Mouse (Mus musculus) intestine, embryonic 14.5 days (tissue): ENCODE data around the gene Rpl28. TPM values are rescaled to one million over a fixed set of nuclear protein-coding genes. Genes with fewer than 3 reads are reported as not detected.
"Not testable (repeated sequence)": the region's sequence is repeated elsewhere in the genome, so short reads cannot be mapped to it uniquely, and the experiment has no call there.

ENCODE experiments used
- ATAC-seq: fragments of 200-750 bp; cut with Nextera tagmentation; replicated peaks from 2 replicates; pipeline ENCODE4 v1.8.0; 2017; ENCODE audit warnings: low read depth, moderate number of reproducible peaks, moderate TSS enrichment, moderate library complexity; ENCODE audit not compliant: low FRiP score, low TSS enrichment
- DNase-seq: peaks from one replicate; pipeline ENCODE4 v3.0.0-alpha.2; 2018; ENCODE audit warnings: low spot score
- H3K27ac ChIP-seq: fragments of 300-500 bp; sonication (generic); 2 replicates; pipeline ENCODE4 v1.5.1; 2014; ENCODE audit warnings: low read depth, mild to moderate bottlenecking, control low read depth
- H3K27me3 ChIP-seq: fragments of 300-500 bp; sonication (generic); replicated peaks from 2 replicates; pipeline ENCODE4 v1.6.1; 2014; ENCODE audit warnings: low read length, control low read depth; ENCODE audit not compliant: control insufficient read depth, insufficient read depth
- H3K36me3 ChIP-seq: fragments of 300-500 bp; sonication (generic); 2 replicates; pipeline ENCODE4 v1.6.1; 2014; ENCODE audit warnings: low read length, control low read depth; ENCODE audit not compliant: control insufficient read depth, insufficient read depth
- H3K4me1 ChIP-seq: fragments of 300-500 bp; sonication (generic); replicated peaks from 2 replicates; pipeline ENCODE4 v1.6.1; 2014; ENCODE audit warnings: low read length, control low read depth, mixed read lengths; ENCODE audit not compliant: control insufficient read depth, insufficient read depth
- H3K4me2 ChIP-seq: fragments of 300-500 bp; sonication (generic); 2 replicates; pipeline ENCODE4 v1.6.1; 2014; ENCODE audit warnings: low read length
- H3K4me3 ChIP-seq: fragments of 300-500 bp; sonication (generic); 2 replicates; pipeline ENCODE4 v1.5.1; 2014; ENCODE audit warnings: low read depth, low read length, control low read depth, mixed read lengths
- H3K9ac ChIP-seq: fragments of 300-500 bp; sonication (generic); 2 replicates; pipeline ENCODE4 v1.6.1; 2014; ENCODE audit warnings: mild to moderate bottlenecking, low read length
- H3K9me3 ChIP-seq: fragments of 300-500 bp; sonication (generic); 2 replicates; pipeline ENCODE4 v1.6.1; 2016; ENCODE audit warnings: low read length, control low read depth; ENCODE audit not compliant: control insufficient read depth
- WGBS: fragments of 180-500 bp; shearing (Covaris S2); extraction: QIAGEN DNeasy Blood & Tissue Kit; methylation state at CpG from one replicate; pipeline ENCODE4 v1.1.7; 2014; 5-methylcytosine and 5-hydroxymethylcytosine counted together
- polyA plus RNA-seq: library from polyadenylated mRNA; unstranded; fragments of >200 nt; fragmentation: Nextera tagmentation; extraction: Ambion mirVana; gene quantifications from 2 replicates; pipeline ENCODE4 v1.2.1, GENCODE M21; 2014

Gene Rpl28
- polyA plus RNA-seq, 1 experiment from 2014 or later = 321 TPM

DNA sequence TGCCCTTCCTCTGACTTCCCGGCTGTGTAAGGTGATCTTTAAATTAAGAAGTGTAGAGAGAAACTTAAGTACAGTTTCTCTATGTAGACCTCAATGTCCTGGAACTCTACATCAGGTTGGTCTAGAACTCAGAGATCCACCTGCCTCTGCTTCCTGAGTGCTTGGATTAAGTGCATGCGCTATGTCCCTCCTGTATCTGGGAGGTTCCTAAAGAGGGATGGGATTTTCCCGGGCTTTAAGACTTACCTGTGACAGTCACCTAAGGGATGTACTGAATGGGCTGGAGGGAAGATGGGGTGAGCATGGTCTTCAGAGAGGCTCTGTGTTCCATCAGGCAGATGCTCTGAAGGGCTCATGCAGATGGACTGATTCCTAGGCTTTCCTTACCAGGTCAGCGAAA, 1.0 kb downstream of the Rpl28 start:
- 37% methylated on average over 4 of the region's 4 CpGs for WGBS
- peak overlapping the region; percentile 90 for H3K4me2 ChIP-seq
- H3K4me1 ChIP-seq = peaks cover 7% of the 10 kb centered on the region; the same call in 1 of the 2 replicates
- 0 out of 2 replicates have a peak, but pooled peaks cover 3% of the 10 kb centered on the region for H3K27me3 ChIP-seq
- H3K27ac ChIP-seq = peak overlapping the region; percentile 85; the same call in 1 of the 2 replicates
- H3K9ac ChIP-seq = peak overlapping the region; percentile 97
- peaks cover 42% of the 10 kb centered on the region for H3K36me3 ChIP-seq
- no peak for DNase-seq
- H3K4me3 ChIP-seq = peak overlapping the region; percentile 75
- ATAC-seq = no peak
- no peaks in the 10 kb centered on the region for H3K9me3 ChIP-seq

DNA sequence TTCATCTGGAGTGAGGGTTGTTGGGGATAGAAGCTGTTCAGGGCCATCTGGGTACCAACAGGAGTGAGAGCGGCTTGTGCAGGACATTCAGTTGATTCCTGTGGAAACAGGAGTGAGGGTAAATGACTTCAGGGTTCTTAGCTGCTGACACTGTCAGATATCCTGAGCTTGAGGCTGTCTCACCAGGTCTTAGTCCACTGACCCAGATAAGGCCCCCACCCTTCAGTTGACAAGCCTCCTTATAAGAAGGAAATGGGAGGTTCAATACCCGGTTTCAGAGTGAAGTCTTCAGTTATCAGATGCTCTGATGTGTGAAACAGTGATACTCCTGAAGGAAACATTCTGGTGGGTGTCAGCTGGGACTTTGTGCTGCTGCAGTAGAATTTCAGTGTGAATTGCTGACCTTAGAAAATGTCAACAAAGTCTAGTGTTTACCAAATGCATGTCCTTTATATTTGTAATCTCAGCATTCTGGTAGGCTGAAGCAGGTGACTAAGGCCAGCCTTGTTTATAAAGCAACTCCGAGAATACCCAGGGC, 2.0 kb downstream of the Rpl28 start:
- 78% methylated on average over 3 of the region's 3 CpGs for WGBS
- Histone ChIP-seq H3K4me1 (peaks cover 7% of the 10 kb centered on the region; the same call in 1 of the 2 replicates), H3K36me3 (peaks cover 42% of the 10 kb centered on the region), H3K27me3 (no peaks in the 10 kb centered on the region), H3K4me2 (peak overlapping the region; percentile 90), H3K4me3 (no peak overlapping the region), H3K9me3 (no peaks in the 10 kb centered on the region), H3K27ac (no peak overlapping the region), H3K9ac (no peak overlapping the region)
- ATAC-seq (no peak), DNase-seq (no peak)

- no peaks in the 10 kb centered on the region for H3K27me3 ChIP-seq
- no peaks in the 10 kb centered on the region for H3K9me3 ChIP-seq
- H3K36me3 ChIP-seq = peaks cover 42% of the 10 kb centered on the region
- H3K4me2 ChIP-seq = no peak overlapping the region
- ATAC-seq = peak; percentile 29
- 70% methylated on average over 7 of the region's 7 CpGs for WGBS
- H3K4me3 ChIP-seq = no peak overlapping the region
- H3K4me1 ChIP-seq = peaks cover 7% of the 10 kb centered on the region; the same call in 1 of the 2 replicates
- peak; percentile 65 for DNase-seq
- no peak overlapping the region for H3K27ac ChIP-seq
- no peak overlapping the region for H3K9ac ChIP-seq
Observed at GRCm38 (mm10) chr7:4795767-4796433, 3.2 kb downstream of the Rpl28 start.

DNA sequence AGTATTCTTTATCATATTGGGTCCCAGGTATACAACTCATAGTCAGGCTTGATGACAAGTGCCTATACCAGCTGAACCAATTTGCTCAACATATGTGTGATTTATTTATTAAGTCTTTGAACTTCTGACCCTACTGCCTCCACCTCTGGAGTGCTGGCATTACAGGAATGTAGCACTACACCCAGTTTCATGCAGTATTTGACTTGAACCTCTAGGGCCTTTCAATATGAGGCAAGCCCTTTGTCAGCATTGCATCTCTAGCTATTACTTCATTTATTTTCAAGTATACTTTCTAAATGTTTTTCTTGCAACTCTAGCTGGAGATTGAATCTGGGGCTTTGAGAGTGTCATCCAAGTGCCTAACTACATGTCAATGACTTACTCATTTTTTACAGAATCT, 9.6 kb downstream of the Rpl28 start:
- Histone ChIP-seq H3K9ac (no peak overlapping the region), H3K9me3 (no peaks in the 10 kb centered on the region), H3K27ac (no peak overlapping the region), H3K4me1 (no peaks in the 10 kb centered on the region), H3K36me3 (peaks cover 28% of the 10 kb centered on the region), H3K27me3 (no peaks in the 10 kb centered on the region), H3K4me2 (no peak overlapping the region), H3K4me3 (no peak overlapping the region)
- no peak for ATAC-seq
- DNase-seq = no peak

- DNase-seq (no peak), ATAC-seq (no peak)
- H3K9ac ChIP-seq = no peak overlapping the region
- peaks cover 21% of the 10 kb centered on the region for H3K4me1 ChIP-seq
- no peaks in the 10 kb centered on the region for H3K9me3 ChIP-seq
- WGBS = 90% methylated on average over 7 of the region's 7 CpGs
- H3K27ac ChIP-seq = no peak overlapping the region
- peaks cover 51% of the 10 kb centered on the region for H3K36me3 ChIP-seq
- H3K4me2 ChIP-seq = no peak overlapping the region
- no peaks in the 10 kb centered on the region for H3K27me3 ChIP-seq
- no peak overlapping the region for H3K4me3 ChIP-seq
Observed at GRCm38 (mm10) chr7:4806716-4807115, 14.0 kb downstream of the Rpl28 start.

- 39% methylated on average over 10 of the region's 10 CpGs for WGBS
- H3K4me1 ChIP-seq = peaks cover 21% of the 10 kb centered on the region
- DNase-seq, H3K9me3 ChIP-seq, H3K27me3 ChIP-seq, ATAC-seq, H3K27ac ChIP-seq: not testable (repeated sequence)
- H3K9ac ChIP-seq = peak overlapping the region; percentile 98
- H3K4me3 ChIP-seq = peak overlapping the region; percentile 95
- peak overlapping the region; percentile 82 for H3K4me2 ChIP-seq
- peaks cover 44% of the 10 kb centered on the region for H3K36me3 ChIP-seq
Observed at GRCm38 (mm10) chr7:4811131-4811530, 18.5 kb downstream of the Rpl28 start.

- Histone ChIP-seq H3K27ac (peak overlapping the region; percentile 98), H3K4me3 (peak overlapping the region; percentile 95), H3K9ac (peak overlapping the region; percentile 98), H3K9me3 (no peaks in the 10 kb centered on the region), H3K27me3 (no peaks in the 10 kb centered on the region), H3K4me2 (peak overlapping the region; percentile 82), H3K36me3 (peaks cover 37% of the 10 kb centered on the region), H3K4me1 (peaks cover 21% of the 10 kb centered on the region)
- ATAC-seq (peak; percentile 26), DNase-seq (peak; percentile 81)
- WGBS = under 1% methylated on average over 33 of the region's 36 CpGs
Observed at GRCm38 (mm10) chr7:4811842-4812302, 19.2 kb downstream of the Rpl28 start.

DNA sequence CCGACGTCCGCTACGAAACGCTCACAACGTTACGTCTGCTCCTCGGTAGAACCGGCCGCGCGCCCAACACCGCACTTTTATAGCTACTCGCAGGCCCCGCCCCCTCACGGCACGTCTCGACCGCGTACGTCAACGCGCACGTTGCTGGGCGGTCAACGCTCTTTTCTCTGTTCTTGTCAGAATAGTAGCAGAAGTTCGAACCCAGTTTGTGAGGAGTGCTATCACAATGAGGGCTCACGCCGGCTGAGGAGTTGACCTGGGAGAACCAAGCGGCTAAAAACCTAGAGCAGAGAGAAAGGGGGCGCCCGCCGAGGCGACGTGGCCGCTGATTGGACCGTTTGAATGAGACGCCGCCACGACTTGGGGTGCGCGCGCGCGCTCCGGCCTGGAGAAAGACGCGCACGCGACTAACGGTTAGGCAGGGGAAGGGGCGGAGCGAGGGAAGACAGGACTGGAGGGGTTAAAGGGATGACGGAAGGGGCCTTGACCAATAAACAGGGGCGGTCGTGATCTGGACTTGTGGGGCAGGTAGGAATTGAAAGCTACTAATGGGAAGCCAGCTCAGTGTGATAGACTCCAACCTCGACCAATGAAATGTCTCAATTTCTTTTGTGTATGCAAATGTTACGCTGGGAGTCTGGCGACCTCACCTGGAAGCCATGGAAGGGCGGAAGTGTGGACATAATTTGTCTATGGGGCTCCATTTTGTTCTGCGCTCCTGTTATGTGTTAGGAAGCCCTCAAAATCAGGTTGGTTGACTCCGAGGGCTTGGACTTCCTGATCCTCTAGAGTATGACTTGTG, 19.8 kb downstream of the Rpl28 start, which contains the start of gene Ube2s:
Gene Ube2s, minus strand, starts transcription at position 288 of the 802 bp plus-strand sequence.
- Histone ChIP-seq H3K27me3 (no peaks in the 10 kb centered on the region), H3K4me1 (peaks cover 21% of the 10 kb centered on the region), H3K4me3 (peak within 1 kb of the TSS; percentile 95), H3K27ac (peak within 1 kb of the TSS; percentile 98), H3K9me3 (no peaks in the 10 kb centered on the region), H3K4me2 (peak within 1 kb of the TSS; percentile 82), H3K36me3 (peaks cover 30% of the 10 kb centered on the region), H3K9ac (peak within 1 kb of the TSS; percentile 98)
- ATAC-seq (peak; percentile 99), DNase-seq (peak; percentile 100)
- WGBS = under 1% methylated on average over 62 of the region's 62 CpGs
